Mouse (Mus musculus): Measurements from ENCODE around the gene Sfi1.
"Not testable (repeated sequence)": the region's sequence is repeated elsewhere in the genome, so short reads cannot be mapped to it uniquely, and the experiment has no call there.

Sfi1 gene

DNA sequence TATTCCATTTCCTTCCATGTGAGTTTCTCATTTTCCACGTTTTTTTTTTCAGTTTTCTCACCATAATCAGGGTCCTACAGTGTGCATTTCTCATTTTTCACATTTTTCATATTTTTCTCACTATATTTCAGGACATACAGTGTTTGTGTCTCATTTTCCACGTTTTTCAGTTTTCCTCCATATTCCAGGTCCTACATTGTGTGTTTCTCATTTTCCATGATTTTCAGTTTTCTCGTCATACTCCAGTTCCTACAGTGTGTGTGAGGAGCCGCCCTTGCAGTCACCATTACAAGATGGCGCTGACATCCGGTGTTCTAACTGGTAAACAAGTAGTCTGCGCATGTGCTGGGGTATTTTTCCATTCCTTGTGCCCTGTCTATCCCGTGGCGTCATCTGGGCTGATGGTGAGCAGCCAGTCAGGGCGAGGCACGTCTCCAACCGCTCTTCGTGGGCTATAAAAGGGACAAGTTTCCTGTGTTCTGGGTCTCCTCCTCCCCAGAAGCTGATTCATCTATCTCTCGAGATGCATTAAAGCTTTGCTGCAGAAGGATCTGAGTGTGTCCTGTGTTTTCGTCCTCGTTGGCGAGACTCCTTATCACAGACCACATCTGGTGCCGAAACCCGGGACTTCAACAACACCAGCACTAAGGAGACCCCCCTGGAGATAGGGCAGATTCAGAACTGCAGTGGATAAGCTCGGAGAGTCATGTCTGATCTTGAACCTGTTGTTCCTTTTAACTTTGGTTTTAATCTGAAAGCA lies 88.6 kb downstream of the Sfi1 start:
- DNase-seq (ENCODE audit: low spot score in 2 of 2): peak; percentile 72 to 81

DNA sequence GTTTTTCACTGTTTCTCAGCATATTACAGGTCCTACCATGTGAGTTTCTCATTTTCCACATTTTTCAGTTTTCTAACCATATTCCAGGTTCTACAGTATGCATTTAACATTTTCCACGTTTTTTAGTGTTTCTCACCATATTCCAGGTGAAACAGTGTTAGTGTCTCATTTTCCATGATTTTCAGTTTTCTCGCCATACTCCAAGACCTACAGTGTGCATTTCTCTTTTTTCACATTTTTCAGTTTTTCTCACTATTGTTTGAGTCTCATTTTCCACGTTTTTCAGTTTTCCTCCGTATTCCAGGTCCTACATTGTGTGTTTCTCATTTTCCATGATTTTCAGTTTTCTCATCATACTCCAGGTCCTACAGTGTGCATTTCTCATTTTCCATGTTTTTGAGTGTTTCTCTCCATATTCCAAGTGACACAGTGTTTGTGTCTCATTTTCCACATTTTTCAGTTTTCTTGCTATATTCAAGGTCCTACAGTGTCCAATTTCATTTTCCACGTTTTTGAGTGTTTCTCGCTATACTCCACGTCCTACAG lies 89.6 kb downstream of the Sfi1 start:
- DNase-seq (ENCODE audit: low spot score in 2 of 2): no peak

DNA sequence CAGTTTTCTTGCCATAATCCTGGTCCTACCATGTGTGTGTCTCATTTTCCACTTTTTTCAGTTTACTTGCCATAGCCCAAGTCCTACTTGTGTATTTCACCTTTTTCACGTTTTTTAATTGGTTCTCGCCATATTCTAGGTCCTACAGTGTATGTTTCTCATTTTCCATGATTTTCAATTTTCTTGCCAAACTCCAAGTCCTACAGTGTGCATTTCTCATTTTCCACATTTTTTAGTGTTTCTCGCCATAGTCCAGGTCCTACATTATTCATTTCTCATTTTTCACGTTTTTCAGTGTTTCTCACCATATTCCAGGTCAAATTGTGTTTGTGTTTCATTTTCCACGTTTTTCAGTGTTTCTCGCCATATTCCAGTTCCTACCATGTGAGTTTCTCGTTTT lies 90.6 kb downstream of the Sfi1 start:
- not testable (repeated sequence) for DNase-seq (ENCODE audit: low spot score in 2 of 2)

DNA sequence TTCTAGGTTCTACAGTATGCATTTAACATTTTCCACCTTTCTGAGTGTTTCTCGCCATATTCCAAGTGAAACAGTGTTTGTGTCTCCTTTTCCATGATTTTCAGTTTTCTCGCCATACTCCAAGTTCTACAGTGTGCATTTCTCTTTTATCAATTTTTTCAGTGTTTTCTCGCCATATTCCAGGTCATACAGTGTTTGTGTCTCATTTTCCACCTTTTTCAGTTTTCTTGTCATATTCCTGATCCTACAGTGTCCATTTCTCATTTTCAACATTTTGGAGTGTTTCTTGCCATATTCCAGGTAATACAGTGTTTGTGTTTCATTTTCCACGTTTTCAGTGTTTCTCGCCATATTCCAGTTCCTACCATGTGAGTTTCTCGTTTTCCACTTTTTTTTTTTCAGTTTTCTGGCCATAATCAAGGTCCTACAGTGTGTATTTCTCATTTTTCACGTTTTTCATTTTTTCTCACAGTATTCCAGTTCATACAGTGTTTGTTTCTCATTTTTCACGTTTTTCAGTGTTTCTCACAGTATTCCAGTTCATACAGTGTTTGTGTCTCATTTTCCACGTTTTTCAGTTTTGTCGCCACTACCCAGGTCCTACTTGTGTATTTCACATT lies 91.3 kb downstream of the Sfi1 start:
- no peak for DNase-seq (ENCODE audit: low spot score in 2 of 2)

DNA sequence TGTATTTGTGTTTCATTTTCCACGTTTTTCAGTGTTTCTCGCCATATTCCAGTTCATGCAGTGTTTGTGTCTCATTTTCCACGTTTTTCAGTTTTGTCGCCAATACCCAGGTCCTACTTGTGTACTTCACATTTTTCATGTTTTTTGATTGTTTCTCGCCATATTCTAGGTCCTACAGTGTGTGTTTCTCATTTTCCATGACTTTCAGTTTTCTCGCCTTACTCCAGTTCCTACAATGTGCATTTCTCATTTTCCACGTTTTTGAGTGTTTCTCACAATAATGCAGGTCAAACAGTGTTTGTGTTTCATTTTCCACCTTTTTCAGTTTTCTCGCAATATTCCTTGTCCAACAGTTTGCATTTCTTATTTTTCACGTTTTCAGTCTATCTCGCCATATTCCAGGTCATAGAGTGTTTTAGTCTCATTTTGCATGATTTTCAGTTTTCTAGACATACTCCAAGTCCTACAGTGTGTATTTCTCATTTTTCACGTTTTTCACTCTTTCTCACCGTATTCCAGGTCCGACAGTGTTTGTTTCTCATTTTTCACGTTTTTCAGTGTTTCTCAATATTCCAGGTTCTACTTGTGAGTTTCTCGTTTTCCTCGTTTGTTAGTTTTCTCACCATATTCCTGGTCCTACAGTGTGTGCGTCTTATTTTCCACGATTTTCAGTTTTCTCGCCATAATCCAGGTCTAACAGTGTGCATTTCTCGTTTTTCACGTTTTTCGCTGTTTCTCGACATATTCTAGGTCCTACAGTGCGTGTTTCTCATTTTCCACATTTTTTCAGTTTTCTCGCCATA lies 92.0 kb downstream of the Sfi1 start:
- no peak for DNase-seq (ENCODE audit: low spot score in 2 of 2)

DNA sequence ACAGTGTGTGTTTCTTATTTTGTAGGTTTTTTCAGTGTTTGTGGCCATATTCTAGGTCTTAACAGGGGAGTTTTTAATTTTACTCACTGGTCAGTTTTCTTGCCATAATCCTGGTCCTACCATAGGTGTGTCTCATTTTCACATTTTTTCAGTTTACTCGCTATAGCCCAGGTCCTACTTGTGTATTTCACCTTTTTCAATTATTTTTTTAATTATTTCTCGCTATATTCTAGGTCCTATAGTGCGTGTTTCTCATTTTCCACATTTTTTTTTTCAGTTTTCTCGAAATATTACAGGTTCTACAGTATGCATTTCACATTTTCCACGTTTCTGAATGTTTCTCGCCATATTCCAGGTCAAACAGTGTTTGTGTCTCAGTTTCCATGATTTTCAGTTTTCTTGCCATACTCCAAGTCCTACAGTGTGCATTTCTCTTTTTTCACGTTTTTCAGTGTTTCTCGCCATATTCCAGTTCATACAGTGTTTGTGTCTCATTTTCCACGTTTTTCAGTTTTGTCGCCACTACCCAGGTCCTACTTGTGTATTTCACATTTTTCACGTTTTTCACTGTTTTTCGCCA lies 93.1 kb downstream of the Sfi1 start:
- DNase-seq (ENCODE audit: low spot score in 2 of 2): not testable (repeated sequence)
